Mouse (Mus musculus) embryonic facial prominence, embryonic 12.5 days (tissue): ENCODE results near the gene Jaml. TPM values are rescaled to one million over a fixed set of nuclear protein-coding genes. Genes with fewer than 3 reads are reported as not detected.

Experiments
- ATAC-seq: fragments of 200-750 bp; cut with Nextera tagmentation; 2 replicates; pipeline ENCODE4 v1.8.0; 2017; ENCODE audit not compliant: insufficient number of reproducible peaks, insufficient read depth, low FRiP score, low TSS enrichment
- H3K27ac ChIP-seq: fragments of 300-500 bp; sonication (generic); 2 replicates; pipeline ENCODE4 v1.5.1; 2016; ENCODE audit warnings: mild to moderate bottlenecking
- H3K27me3 ChIP-seq: fragments of 300-500 bp; sonication (generic); 2 replicates; pipeline ENCODE4 v1.6.1; 2016; ENCODE audit warnings: mild to moderate bottlenecking, moderate library complexity
- H3K36me3 ChIP-seq: fragments of 300-500 bp; sonication (generic); 2 replicates; pipeline ENCODE4 v1.6.1; 2016; ENCODE audit warnings: mild to moderate bottlenecking
- H3K4me1 ChIP-seq: fragments of 300-500 bp; sonication (generic); 2 replicates; pipeline ENCODE4 v1.6.1; 2016
- H3K4me2 ChIP-seq: fragments of 300-500 bp; sonication (generic); replicated peaks from 2 replicates; pipeline ENCODE4 v1.6.1; 2016; ENCODE audit warnings: mild to moderate bottlenecking, moderate library complexity
- H3K4me3 ChIP-seq: fragments of 300-500 bp; sonication (generic); 2 replicates; pipeline ENCODE4 v1.5.1; 2016; ENCODE audit warnings: mild to moderate bottlenecking
- H3K9ac ChIP-seq: fragments of 300-500 bp; sonication (generic); 2 replicates; pipeline ENCODE4 v1.6.1; 2016; ENCODE audit warnings: mild to moderate bottlenecking, moderate library complexity
- H3K9me3 ChIP-seq: fragments of 300-500 bp; sonication (generic); 2 replicates; pipeline ENCODE4 v1.6.1; 2016; ENCODE audit warnings: mild to moderate bottlenecking, moderate library complexity
- WGBS: fragments of 180-500 bp; shearing (Covaris S2); methylation state at CpG from one replicate; pipeline ENCODE4 v1.1.7; 2016; 5-methylcytosine and 5-hydroxymethylcytosine counted together
- polyA plus RNA-seq: library from polyadenylated mRNA; unstranded; fragments of >200 nt; fragmentation: Nextera tagmentation; extraction: Ambion mirVana; gene quantifications from 2 replicates; pipeline ENCODE4 v1.2.1, GENCODE M21; 2016

Jaml gene
- polyA plus RNA-seq, 1 experiment from 2014 or later: 0.38 TPM

DNA sequence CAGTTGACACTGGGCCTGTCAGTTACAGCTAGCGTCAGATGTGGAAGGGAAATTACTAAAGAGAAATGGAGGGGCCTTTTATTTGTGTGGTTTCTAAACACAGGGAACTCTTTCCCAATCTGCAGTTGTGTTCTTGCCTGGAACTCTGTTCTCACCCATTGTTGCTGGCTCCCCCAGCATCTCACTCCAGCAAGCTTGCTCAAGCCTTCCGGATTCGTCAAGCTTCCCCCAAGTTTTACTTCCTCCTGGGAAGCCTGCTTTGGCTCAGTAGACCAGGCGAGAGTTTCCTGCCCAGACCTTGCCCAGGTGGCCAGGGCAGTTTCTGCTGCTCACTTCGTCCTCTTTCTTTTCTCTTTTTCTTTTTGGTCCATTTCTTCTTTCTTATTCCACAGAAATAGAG is 5.6 kb downstream of the Jaml start:
- Histone ChIP-seq H3K4me3 (no peak overlapping the region), H3K27me3 (0 out of 2 replicates have a peak, but pooled peaks cover 2% of the 10 kb centered on the region), H3K9ac (no peak overlapping the region), H3K27ac (no peak overlapping the region), H3K4me2 (no peak overlapping the region), H3K4me1 (no peaks in the 10 kb centered on the region), H3K36me3 (no peaks in the 10 kb centered on the region), H3K9me3 (no peaks in the 10 kb centered on the region)
- ATAC-seq: no peak
- 75% methylated on average over 5 of the region's 5 CpGs for WGBS

DNA sequence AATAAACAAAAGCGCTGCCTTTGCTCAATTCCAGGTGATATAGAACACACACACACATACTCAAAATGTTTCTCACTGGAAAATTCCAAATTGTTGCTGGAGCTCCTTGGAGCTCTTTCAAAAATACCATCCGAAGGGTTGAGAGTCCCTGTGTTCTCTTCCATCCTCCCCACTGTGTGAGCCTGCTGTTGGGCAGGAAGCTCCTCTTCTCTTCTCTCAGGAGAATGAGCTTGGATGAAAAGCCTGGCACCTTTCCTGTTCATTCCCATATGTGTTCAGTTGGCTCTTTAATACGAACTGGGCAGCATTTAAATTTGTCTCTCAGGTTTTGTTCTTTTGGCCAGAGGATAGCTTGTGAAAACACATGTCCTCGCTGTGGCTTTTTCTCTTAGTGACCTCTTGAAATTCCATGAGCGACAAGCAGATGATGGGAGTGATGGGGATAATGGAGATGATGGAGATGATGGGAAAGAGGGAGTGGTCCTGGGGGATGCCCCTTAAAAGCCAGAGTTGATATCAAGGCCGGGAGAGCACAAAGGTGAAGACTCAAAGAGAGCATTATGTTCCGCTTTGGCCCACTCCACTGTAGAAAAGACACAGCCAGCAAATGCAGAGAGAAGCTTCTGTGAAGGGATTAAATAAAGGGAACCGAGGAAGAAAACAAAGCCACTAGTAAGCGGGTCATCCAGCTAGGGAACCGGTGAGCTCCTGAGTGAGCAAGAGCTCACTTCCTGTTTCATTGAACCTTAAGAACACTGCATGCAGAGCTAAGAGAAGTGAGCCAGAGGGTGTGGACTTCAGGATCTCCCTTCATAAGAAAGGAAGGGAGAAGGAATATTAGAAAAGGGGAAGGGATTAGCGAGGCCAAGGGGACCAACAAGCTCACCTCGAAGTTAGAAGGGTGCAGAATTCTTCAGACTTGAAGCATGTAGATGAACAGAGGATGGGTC is 7.0 kb downstream of the Jaml start:
- Histone ChIP-seq H3K36me3 (no peaks in the 10 kb centered on the region), H3K4me3 (no peak overlapping the region), H3K9me3 (no peaks in the 10 kb centered on the region), H3K4me1 (no peaks in the 10 kb centered on the region), H3K27me3 (0 out of 2 replicates have a peak, but pooled peaks cover 2% of the 10 kb centered on the region), H3K27ac (no peak overlapping the region), H3K4me2 (no peak overlapping the region), H3K9ac (no peak overlapping the region)
- ATAC-seq: no peak
- 77% methylated on average over 12 of the region's 12 CpGs for WGBS

DNA sequence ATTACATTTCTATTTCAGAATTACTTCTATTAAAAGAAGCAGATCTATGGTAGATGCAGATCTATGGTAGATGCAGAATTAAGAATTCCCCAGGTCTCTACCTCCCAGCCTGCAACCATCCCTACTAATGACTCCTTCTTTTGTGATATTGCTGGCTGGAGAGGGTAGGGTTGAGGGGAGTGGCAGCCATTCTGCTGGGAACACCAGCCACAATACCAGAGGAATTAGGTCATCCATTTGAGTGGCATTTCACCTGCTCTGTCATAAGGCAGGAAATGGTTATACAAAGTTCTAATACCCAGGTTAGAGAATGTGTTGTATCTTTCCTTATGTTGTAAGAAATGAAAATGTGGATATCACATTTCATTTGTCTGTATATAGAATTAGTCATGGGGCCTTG is 9.1 kb downstream of the Jaml start:
- ATAC-seq: no peak

DNA sequence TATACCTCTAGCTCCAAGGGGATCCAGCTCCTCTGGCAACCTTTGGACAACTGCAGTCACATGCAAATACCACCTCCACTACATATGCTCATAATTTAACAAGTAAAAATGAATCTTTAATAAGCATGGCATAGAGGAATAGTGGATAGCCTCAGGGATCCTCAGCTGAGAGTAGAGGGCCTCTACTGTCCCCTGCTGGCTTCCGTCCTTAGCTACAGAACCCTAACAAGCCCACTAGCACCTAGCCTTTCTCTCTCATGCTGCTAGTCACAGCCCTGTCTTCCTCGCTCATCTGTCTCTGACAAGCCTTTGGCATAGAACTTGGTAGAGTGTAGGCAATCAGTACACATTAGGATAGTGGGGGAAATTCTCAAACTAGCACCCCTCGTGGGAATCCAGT is 11.8 kb downstream of the Jaml start:
- Histone ChIP-seq H3K27ac (no peak overlapping the region), H3K4me3 (no peak overlapping the region), H3K9ac (no peak overlapping the region), H3K9me3 (no peaks in the 10 kb centered on the region), H3K27me3 (0 out of 2 replicates have a peak, but pooled peaks cover 2% of the 10 kb centered on the region), H3K4me1 (no peaks in the 10 kb centered on the region), H3K4me2 (no peak overlapping the region), H3K36me3 (no peaks in the 10 kb centered on the region)
- no peak for ATAC-seq
- WGBS: 70% methylated on average over 3 of the region's 3 CpGs

More for the DNA sequence above, 9.1 kb downstream of the Jaml start:
- H3K9ac ChIP-seq: no peak overlapping the region
- 0 out of 2 replicates have a peak, but pooled peaks cover 2% of the 10 kb centered on the region for H3K27me3 ChIP-seq
- no peaks in the 10 kb centered on the region for H3K4me1 ChIP-seq
- no peak overlapping the region for H3K27ac ChIP-seq
- H3K9me3 ChIP-seq: no peaks in the 10 kb centered on the region
- no peak overlapping the region for H3K4me2 ChIP-seq
- no peaks in the 10 kb centered on the region for H3K36me3 ChIP-seq
- H3K4me3 ChIP-seq: no peak overlapping the region

DNA sequence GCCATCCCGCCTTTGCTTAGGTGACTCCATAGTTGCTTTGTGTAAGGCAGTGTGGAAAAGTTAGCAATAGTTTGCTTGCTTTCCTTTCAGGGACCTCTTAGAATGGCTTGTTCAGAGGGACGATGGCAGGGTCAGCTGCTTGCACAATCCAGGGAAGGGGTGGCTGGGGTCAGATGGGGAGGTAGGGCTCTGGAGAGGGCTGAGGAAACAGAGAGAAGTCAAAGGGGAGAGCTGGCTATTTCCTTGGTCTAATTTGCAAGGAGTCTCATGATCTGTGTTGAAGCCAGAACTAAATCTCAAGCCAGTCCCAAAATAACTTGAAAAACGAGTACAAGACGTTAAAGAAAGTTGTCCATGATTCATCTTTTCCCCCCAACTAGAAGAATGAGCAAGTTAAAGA is 13.7 kb downstream of the Jaml start:
- H3K36me3 ChIP-seq: no peaks in the 10 kb centered on the region
- H3K4me3 ChIP-seq: no peak overlapping the region
- H3K27ac ChIP-seq: no peak overlapping the region
- no peaks in the 10 kb centered on the region for H3K4me1 ChIP-seq
- H3K4me2 ChIP-seq: no peak overlapping the region
- no peak for ATAC-seq
- no peaks in the 10 kb centered on the region for H3K27me3 ChIP-seq
- no peaks in the 10 kb centered on the region for H3K9me3 ChIP-seq
- WGBS: 67% methylated on average over 4 of the region's 4 CpGs
- no peak overlapping the region for H3K9ac ChIP-seq

DNA sequence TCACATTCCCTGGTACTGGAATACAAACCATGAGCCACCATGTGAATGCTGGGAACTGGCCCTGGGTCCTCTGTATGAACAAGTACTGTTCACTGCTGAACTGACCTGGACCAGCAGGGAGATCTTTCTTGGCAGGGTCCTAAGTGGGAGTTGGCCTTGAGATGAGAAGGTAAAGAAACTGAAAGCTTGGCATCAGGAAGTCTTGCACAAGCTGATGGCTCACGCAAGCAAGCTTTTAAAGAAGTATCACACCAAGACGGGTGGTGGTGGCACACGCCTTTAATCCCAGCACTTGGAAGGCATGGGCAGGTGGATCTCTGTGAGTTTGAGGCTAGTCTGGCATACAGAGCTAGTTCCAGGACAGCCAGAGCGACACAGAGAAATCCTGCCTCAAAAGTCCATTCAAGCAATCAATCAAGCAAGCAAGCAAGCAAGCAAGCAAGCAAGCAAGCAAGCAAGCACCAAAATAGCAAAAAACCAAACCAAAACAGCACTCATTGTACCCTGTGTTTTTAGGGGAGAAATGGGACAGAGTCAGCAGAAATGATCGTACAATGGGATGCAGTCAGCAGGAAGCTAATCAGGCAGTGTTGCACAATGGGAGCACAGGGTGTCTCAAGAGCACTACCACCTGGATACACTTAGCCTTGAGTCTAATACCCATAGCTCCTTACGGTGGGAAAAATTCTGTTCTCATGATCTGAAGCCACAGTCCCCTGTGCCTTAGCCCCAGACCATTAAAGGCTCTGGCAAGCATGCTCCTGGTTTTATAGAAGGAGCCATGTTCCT is 16.4 kb downstream of the Jaml start:
- no peak overlapping the region for H3K4me2 ChIP-seq
- H3K4me1 ChIP-seq: no peaks in the 10 kb centered on the region
- H3K27ac ChIP-seq: no peak overlapping the region
- H3K27me3 ChIP-seq: no peaks in the 10 kb centered on the region
- no peak overlapping the region for H3K9ac ChIP-seq
- H3K4me3 ChIP-seq: no peak overlapping the region
- H3K9me3 ChIP-seq: no peaks in the 10 kb centered on the region
- ATAC-seq: no peak
- 72% methylated on average over 6 of the region's 6 CpGs for WGBS
- no peaks in the 10 kb centered on the region for H3K36me3 ChIP-seq

DNA sequence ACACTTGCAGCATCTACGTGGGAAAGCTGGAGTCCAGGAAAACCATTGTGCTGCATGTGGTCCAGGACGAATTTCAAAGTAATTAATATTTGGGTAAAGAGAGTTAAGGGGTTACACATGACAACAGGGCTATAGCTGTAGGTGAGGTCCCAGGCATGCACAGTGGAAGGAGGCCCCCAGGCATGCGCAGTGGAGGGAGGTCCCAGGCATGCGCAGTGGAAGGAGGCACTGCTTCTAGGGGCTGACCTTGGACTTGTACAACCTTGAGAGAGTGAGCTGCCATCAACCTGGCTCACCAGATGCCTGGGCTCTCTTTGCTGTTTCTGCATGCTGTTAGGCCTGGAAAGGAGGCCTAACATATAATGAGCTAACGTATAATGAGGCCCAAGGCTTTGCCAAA is 18.9 kb downstream of the Jaml start:
- Histone ChIP-seq H3K27ac (no peak overlapping the region), H3K4me3 (no peak overlapping the region), H3K27me3 (no peaks in the 10 kb centered on the region), H3K9ac (no peak overlapping the region), H3K9me3 (no peaks in the 10 kb centered on the region), H3K4me2 (no peak overlapping the region), H3K36me3 (no peaks in the 10 kb centered on the region), H3K4me1 (no peaks in the 10 kb centered on the region)
- 90% methylated on average over 5 of the region's 5 CpGs for WGBS
- ATAC-seq: no peak

DNA sequence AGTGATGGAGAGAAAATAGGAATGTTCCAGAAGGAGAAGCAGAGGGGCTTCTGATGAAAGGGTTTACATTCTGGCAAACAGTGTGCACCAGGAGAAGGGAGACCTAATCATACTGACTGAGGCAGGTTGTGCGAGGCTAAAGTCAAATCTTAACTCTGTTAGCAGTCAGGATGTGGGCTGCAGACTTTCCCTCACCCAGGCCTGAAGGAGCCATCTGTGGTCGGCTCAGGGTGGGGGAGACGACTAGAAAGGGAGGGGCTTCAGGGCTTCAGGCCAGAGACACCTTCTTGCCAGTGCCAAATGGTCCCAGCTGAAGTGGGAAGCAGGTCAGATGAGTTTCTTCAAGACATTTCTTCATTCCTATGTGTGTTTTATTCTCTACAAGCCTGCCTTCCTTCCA is 19.4 kb downstream of the Jaml start:
- Histone ChIP-seq H3K27ac (no peak overlapping the region), H3K9ac (no peak overlapping the region), H3K4me2 (no peak overlapping the region), H3K9me3 (no peaks in the 10 kb centered on the region), H3K4me1 (no peaks in the 10 kb centered on the region), H3K27me3 (no peaks in the 10 kb centered on the region), H3K4me3 (no peak overlapping the region), H3K36me3 (no peaks in the 10 kb centered on the region)
- 58% methylated on average over 3 of the region's 3 CpGs for WGBS
- no peak for ATAC-seq

DNA sequence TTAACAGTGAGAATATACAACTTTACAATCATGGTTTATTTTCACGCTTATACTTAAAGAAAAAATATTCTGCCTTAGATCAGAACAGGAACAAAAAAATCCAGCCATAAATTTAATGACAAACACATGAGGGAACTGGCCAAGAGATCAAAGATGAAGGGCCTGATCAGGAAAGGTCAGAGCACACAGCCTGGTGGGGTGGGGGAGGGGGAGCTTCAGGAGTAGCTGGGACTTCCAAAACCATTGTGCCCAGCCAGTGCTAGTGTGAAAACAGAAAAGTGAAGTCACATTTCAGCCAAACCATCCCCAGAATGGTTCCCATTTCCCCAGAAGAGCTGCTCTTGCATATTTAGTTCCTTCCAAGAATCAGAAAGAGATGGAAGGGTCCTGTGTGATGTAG is 23.5 kb downstream of the Jaml start:
- ATAC-seq: no peak
- H3K4me1 ChIP-seq: no peaks in the 10 kb centered on the region
- no peaks in the 10 kb centered on the region for H3K36me3 ChIP-seq
- no peak overlapping the region for H3K27ac ChIP-seq
- H3K9ac ChIP-seq: no peak overlapping the region
- 45% methylated on average over 1 of the region's 1 CpGs for WGBS
- no peaks in the 10 kb centered on the region for H3K9me3 ChIP-seq
- no peaks in the 10 kb centered on the region for H3K27me3 ChIP-seq
- no peak overlapping the region for H3K4me3 ChIP-seq
- H3K4me2 ChIP-seq: no peak overlapping the region

DNA sequence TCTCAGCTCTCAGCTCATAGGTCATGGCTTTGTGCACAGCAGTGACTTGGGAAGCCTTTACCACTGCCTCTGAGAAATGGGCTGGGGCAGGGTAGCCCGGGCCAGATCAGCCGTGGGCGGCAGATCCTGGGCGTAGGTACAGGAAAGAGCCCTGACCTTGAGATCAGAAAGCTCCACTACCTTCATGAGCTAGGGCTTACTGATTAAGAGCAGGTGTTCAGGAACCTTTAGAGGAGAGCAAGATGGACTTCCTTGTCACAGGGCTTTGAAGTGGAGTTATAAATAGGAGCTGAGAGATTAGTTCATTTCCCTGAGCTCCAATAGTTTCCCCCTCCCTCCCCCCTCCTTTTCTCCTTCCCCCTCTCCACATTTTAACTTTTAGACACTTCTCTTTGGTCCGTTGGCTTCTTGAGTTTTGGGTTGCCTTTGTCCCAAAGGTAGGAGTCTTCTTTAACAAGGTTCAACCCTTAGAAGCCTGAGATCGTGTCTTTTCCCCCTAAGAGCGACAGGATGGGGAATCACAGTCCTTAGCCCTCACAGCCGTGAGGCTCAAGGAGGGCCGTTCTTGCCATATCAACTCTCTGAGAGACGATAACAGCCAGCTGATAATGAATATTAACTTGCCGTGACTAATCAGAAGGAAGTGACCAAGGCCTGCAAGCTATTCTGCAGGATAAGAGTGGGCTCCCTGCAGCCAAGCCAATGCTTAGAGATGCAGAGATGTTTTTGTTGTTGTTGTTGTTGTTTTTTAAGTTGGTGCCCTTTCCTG is 24.4 kb downstream of the Jaml start:
- no peaks in the 10 kb centered on the region for H3K9me3 ChIP-seq
- no peak overlapping the region for H3K4me2 ChIP-seq
- 42% methylated on average over 11 of the region's 11 CpGs for WGBS
- no peaks in the 10 kb centered on the region for H3K27me3 ChIP-seq
- no peak overlapping the region for H3K9ac ChIP-seq
- no peak overlapping the region for H3K27ac ChIP-seq
- ATAC-seq: no peak
- no peaks in the 10 kb centered on the region for H3K4me1 ChIP-seq
- no peaks in the 10 kb centered on the region for H3K36me3 ChIP-seq
- H3K4me3 ChIP-seq: no peak overlapping the region

DNA sequence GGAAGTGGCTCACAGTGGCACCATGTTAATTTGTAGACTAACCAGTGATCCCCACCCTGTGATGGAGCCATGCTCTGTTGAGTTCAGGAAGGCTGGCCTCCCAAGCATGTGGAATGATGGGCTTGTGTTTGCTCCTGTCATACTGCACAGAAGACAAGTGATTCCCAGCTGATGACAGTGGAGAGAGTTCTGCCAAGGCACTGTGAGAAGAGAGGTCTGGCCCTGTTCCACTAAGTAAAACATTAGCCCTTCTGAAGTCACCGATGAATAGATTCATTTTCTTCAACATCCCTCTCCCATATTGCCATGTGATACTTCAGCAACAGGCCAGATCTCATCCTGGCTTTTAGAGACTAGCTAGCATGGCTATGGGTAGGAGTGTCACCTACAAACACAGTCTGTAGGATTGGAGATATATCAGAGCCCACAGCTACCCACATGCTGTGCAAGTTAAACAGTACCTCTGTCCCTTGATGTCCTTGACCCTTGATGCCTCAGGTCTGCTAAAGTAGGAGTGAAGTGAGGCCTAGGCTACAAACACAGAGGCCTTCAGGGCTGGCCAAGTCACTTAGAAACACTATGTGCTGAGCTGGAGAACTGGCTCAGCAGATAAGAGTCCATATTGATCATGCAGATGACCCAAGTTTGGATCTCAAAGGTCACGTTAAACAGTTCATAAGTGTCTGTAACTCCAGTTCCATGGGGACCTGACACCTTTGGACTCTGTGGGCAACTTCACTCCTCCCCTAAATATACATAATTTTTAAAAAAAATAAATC is 26.8 kb downstream of the Jaml start:
- H3K27me3 ChIP-seq: no peaks in the 10 kb centered on the region
- H3K9ac ChIP-seq: no peak overlapping the region
- ATAC-seq: no peak
- no peak overlapping the region for H3K27ac ChIP-seq
- no peaks in the 10 kb centered on the region for H3K36me3 ChIP-seq
- H3K4me2 ChIP-seq: no peak overlapping the region
- H3K4me3 ChIP-seq: no peak overlapping the region
- no peaks in the 10 kb centered on the region for H3K4me1 ChIP-seq
- 81% methylated on average over 2 of the region's 2 CpGs for WGBS
- no peaks in the 10 kb centered on the region for H3K9me3 ChIP-seq
